Mouse (Mus musculus) neural tube, embryonic 11.5 days (tissue): ENCODE measurements around the gene Brip1. TPM values are rescaled to one million over a fixed set of nuclear protein-coding genes. Genes with fewer than 3 reads are reported as not detected.

Source experiments
- ATAC-seq: fragments of 200-750 bp; cut with Nextera tagmentation; 2 replicates; pipeline ENCODE4 v1.8.0; 2017; ENCODE audit warnings: moderate number of reproducible peaks, mild to moderate bottlenecking, moderate TSS enrichment, moderate library complexity; ENCODE audit not compliant: insufficient read depth, low FRiP score, low TSS enrichment
- DNase-seq: peaks from one replicate; pipeline ENCODE4 v3.0.0-alpha.2; 2015; ENCODE audit warnings: low spot score
- H3K27ac ChIP-seq: fragments of 300-500 bp; sonication (generic); 2 replicates; pipeline ENCODE4 v1.5.1; 2014; ENCODE audit warnings: low read depth, mild to moderate bottlenecking, low read length
- H3K27me3 ChIP-seq: fragments of 300-500 bp; sonication (generic); 2 replicates; pipeline ENCODE4 v1.6.1; 2014; ENCODE audit warnings: mild to moderate bottlenecking, low read length, mixed read lengths; ENCODE audit not compliant: control insufficient read depth, insufficient read depth
- H3K36me3 ChIP-seq: fragments of 300-500 bp; sonication (generic); 2 replicates; pipeline ENCODE4 v1.6.1; 2014; ENCODE audit warnings: mild to moderate bottlenecking, low read length, moderate library complexity, mixed read lengths; ENCODE audit not compliant: control insufficient read depth, insufficient read depth
- H3K4me1 ChIP-seq: fragments of 300-500 bp; sonication (generic); 2 replicates; pipeline ENCODE4 v1.6.1; 2014; ENCODE audit warnings: low read length, mixed read lengths; ENCODE audit not compliant: control insufficient read depth, insufficient read depth
- H3K4me2 ChIP-seq: fragments of 300-500 bp; sonication (generic); 2 replicates; pipeline ENCODE4 v1.6.1; 2014; ENCODE audit warnings: low read depth, mild to moderate bottlenecking, moderate library complexity
- H3K4me3 ChIP-seq: fragments of 300-500 bp; sonication (generic); 2 replicates; pipeline ENCODE4 v1.5.1; 2014; ENCODE audit warnings: low read depth, low read length
- H3K9ac ChIP-seq: fragments of 300-500 bp; sonication (generic); 2 replicates; pipeline ENCODE4 v1.6.1; 2014; ENCODE audit warnings: mild to moderate bottlenecking, low read length
- H3K9me3 ChIP-seq: fragments of 300-500 bp; sonication (generic); 2 replicates; pipeline ENCODE4 v1.6.1; 2016; ENCODE audit warnings: low read length; ENCODE audit not compliant: control insufficient read depth
- WGBS: fragments of 180-500 bp; shearing (Covaris S2); extraction: QIAGEN DNeasy Blood & Tissue Kit; methylation state at CpG from one replicate; pipeline ENCODE4 v1.1.7; 2014; 5-methylcytosine and 5-hydroxymethylcytosine counted together
- polyA plus RNA-seq: library from polyadenylated mRNA; unstranded; fragments of >200 nt; fragmentation: Nextera tagmentation; extraction: Ambion mirVana; gene quantifications from 2 replicates; pipeline ENCODE4 v1.2.1, GENCODE M21; 2014

The Brip1 gene
- polyA plus RNA-seq, 1 experiment from 2014 or later, result 9.6 TPM

GRCm38 (mm10) chr11:86028034-86028433 lies 173.0 kb downstream of the Brip1 start:
- no peak overlapping the region for H3K4me2 ChIP-seq
- no peak for DNase-seq
- WGBS, result 63% methylated on average over 5 of the region's 5 CpGs
- H3K36me3 ChIP-seq, result no peaks in the 10 kb centered on the region
- no peak overlapping the region for H3K27ac ChIP-seq
- ATAC-seq, result no peak
- no peak overlapping the region for H3K4me3 ChIP-seq
- no peak overlapping the region for H3K9ac ChIP-seq
- H3K9me3 ChIP-seq, result no peaks in the 10 kb centered on the region
- H3K4me1 ChIP-seq, result peaks cover 5% of the 10 kb centered on the region; the same call in 1 of the 2 replicates
- no peaks in the 10 kb centered on the region for H3K27me3 ChIP-seq

GRCm38 (mm10) chr11:86026556-86027194 lies 174.3 kb downstream of the Brip1 start:
- Histone ChIP-seq H3K9ac (no peak overlapping the region), H3K9me3 (no peaks in the 10 kb centered on the region), H3K27me3 (no peaks in the 10 kb centered on the region), H3K4me1 (peaks cover 5% of the 10 kb centered on the region; the same call in 1 of the 2 replicates), H3K4me2 (no peak overlapping the region), H3K4me3 (no peak overlapping the region), H3K36me3 (no peaks in the 10 kb centered on the region), H3K27ac (no peak overlapping the region)
- ATAC-seq (no peak), DNase-seq (no peak)
- WGBS, result 10% methylated on average over 7 of the region's 7 CpGs

- Histone ChIP-seq H3K9ac (no peak overlapping the region), H3K4me1 (peaks cover 4% of the 10 kb centered on the region; the same call in 1 of the 2 replicates), H3K4me2 (no peak overlapping the region), H3K9me3 (no peaks in the 10 kb centered on the region), H3K4me3 (no peak overlapping the region), H3K27me3 (no peaks in the 10 kb centered on the region), H3K27ac (no peak overlapping the region), H3K36me3 (no peaks in the 10 kb centered on the region)
- 79% methylated on average over 4 of the region's 4 CpGs for WGBS
- ATAC-seq (no peak), DNase-seq (no peak)
These were observed 178.6 kb downstream of the Brip1 start for GRCm38 (mm10) chr11:86022439-86022838.

DNA sequence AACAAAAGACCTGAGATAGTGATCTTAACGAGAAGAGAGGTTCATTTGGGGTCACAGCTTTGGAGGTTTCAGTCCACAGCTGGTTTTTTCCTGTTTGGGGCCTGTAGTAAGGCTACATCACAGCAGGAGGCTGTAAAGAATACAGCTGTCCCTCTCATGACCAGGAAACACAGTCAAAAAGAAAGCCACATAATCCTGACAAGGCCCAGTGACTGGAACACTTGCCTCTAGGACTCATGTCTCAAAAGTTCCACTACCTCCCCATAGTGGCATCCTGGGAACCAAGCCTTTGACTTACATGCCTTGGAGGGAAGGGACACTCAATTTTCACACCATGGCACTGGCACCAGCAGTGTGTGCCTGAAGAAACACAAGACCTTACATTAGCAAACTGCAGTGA lies 181.0 kb downstream of the Brip1 start:
- Histone ChIP-seq H3K36me3 (no peaks in the 10 kb centered on the region), H3K4me2 (no peak overlapping the region), H3K9ac (no peak overlapping the region), H3K4me3 (no peak overlapping the region), H3K9me3 (no peaks in the 10 kb centered on the region), H3K27me3 (no peaks in the 10 kb centered on the region), H3K4me1 (peaks cover 5% of the 10 kb centered on the region; the same call in 1 of the 2 replicates), H3K27ac (no peak overlapping the region)
- DNase-seq (no peak), ATAC-seq (no peak)
- WGBS, result 45% methylated on average over 1 of the region's 1 CpGs

DNA sequence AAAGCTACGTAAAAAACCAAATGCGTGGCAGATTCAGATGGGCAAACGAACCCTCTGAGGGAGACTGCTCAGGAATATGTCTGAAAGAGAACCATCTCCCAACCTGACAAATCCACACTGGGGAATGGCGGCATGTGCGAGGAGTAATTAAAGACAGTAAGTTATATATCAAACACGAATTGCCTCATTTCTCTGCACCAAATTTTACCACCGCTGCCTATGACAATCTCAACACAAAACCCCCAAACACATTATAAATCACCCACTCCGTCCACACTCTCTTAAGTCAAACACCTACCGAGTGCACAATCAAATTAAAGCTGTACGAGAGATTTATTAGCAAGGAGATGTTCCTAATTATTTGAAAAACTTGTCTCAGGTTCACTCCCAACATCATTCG lies 184.8 kb downstream of the Brip1 start:
- ATAC-seq, result no peak
- DNase-seq, result no peak
- Histone ChIP-seq H3K9ac (no peak overlapping the region), H3K4me2 (no peak overlapping the region), H3K9me3 (no peaks in the 10 kb centered on the region), H3K4me1 (peaks cover 6% of the 10 kb centered on the region; the same call in 1 of the 2 replicates), H3K27ac (no peak overlapping the region), H3K4me3 (no peak overlapping the region), H3K27me3 (no peaks in the 10 kb centered on the region), H3K36me3 (no peaks in the 10 kb centered on the region)
- 70% methylated on average over 11 of the region's 11 CpGs for WGBS

DNA sequence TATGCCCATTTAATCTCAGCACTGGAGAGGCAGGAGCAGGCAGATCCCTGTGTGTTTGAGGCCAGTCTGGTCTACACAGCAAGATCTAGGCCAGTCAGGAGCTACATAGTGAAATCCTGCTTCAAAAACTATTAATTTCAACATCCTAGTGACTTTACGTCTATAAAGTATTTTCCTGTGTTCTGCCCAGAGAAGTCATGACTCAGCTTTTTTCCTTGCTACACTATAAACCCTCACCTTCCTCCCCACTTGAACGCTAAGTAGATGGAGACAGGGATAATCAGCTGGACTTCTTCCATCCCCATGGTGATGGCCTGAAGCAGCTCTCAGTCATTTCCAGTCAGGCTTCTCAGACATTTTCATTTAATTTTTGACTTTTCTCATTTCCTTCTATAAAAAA lies 187.9 kb downstream of the Brip1 start:
- WGBS, result 85% methylated on average over 2 of the region's 2 CpGs

GRCm38 (mm10) chr11:86010458-86010857 lies 190.5 kb downstream of the Brip1 start:
- no peak overlapping the region for H3K9ac ChIP-seq
- DNase-seq (no peak), ATAC-seq (no peak)
- no peaks in the 10 kb centered on the region for H3K27me3 ChIP-seq
- H3K4me1 ChIP-seq, result peaks cover 3% of the 10 kb centered on the region; the same call in 1 of the 2 replicates
- H3K36me3 ChIP-seq, result no peaks in the 10 kb centered on the region
- H3K4me3 ChIP-seq, result no peak overlapping the region
- no peaks in the 10 kb centered on the region for H3K9me3 ChIP-seq
- H3K4me2 ChIP-seq, result no peak overlapping the region
- WGBS, result 91% methylated on average over 4 of the region's 4 CpGs
- H3K27ac ChIP-seq, result no peak overlapping the region

More for the DNA sequence above, 187.9 kb downstream of the Brip1 start:
- Histone ChIP-seq H3K36me3 (no peaks in the 10 kb centered on the region), H3K27ac (no peak overlapping the region), H3K4me3 (no peak overlapping the region), H3K9ac (no peak overlapping the region), H3K4me1 (peaks cover 6% of the 10 kb centered on the region; the same call in 1 of the 2 replicates), H3K27me3 (no peaks in the 10 kb centered on the region), H3K9me3 (no peaks in the 10 kb centered on the region), H3K4me2 (no peak overlapping the region)
- DNase-seq (no peak), ATAC-seq (no peak)

GRCm38 (mm10) chr11:86008211-86008905 lies 192.6 kb downstream of the Brip1 start:
- ATAC-seq, result no peak
- no peak for DNase-seq
- no peaks in the 10 kb centered on the region for H3K27me3 ChIP-seq
- H3K4me1 ChIP-seq, result no peaks in the 10 kb centered on the region
- no peak overlapping the region for H3K9ac ChIP-seq
- no peaks in the 10 kb centered on the region for H3K9me3 ChIP-seq
- 84% methylated on average over 10 of the region's 10 CpGs for WGBS
- no peaks in the 10 kb centered on the region for H3K36me3 ChIP-seq
- no peak overlapping the region for H3K27ac ChIP-seq
- H3K4me2 ChIP-seq, result no peak overlapping the region
- no peak overlapping the region for H3K4me3 ChIP-seq
